Mouse (Mus musculus) stomach, embryonic 15.5 days (tissue): ENCODE results near the gene 4930519P11Rik. TPM values are rescaled to one million over a fixed set of nuclear protein-coding genes. Genes with fewer than 3 reads are reported as not detected.

Experiments
- ATAC-seq: fragments of 200-750 bp; cut with Nextera tagmentation; 2 replicates; pipeline ENCODE4 v1.8.0; 2017; ENCODE audit warnings: low read depth, moderate number of reproducible peaks, moderate TSS enrichment; ENCODE audit not compliant: insufficient read depth, low FRiP score
- H3K27ac ChIP-seq: fragments of 300-500 bp; sonication (generic); 2 replicates; pipeline ENCODE4 v1.5.1; 2015; ENCODE audit warnings: mild to moderate bottlenecking, inconsistent platforms
- H3K27me3 ChIP-seq: fragments of 300-500 bp; sonication (generic); replicated peaks from 2 replicates; pipeline ENCODE4 v1.6.1; 2015; ENCODE audit warnings: inconsistent platforms
- H3K36me3 ChIP-seq: fragments of 300-500 bp; sonication (generic); 2 replicates; pipeline ENCODE4 v1.6.1; 2015; ENCODE audit warnings: inconsistent platforms
- H3K4me1 ChIP-seq: fragments of 300-500 bp; sonication (generic); 2 replicates; pipeline ENCODE4 v1.6.1; 2015; ENCODE audit warnings: inconsistent platforms
- H3K4me2 ChIP-seq: fragments of 300-500 bp; sonication (generic); 2 replicates; pipeline ENCODE4 v1.6.1; 2015; ENCODE audit warnings: mild to moderate bottlenecking, inconsistent platforms
- H3K4me3 ChIP-seq: fragments of 300-500 bp; sonication (generic); replicated peaks from 2 replicates; pipeline ENCODE4 v1.5.1; 2015; ENCODE audit warnings: inconsistent platforms
- H3K9ac ChIP-seq: fragments of 300-500 bp; sonication (generic); 2 replicates; pipeline ENCODE4 v1.6.1; 2015; ENCODE audit warnings: inconsistent platforms
- H3K9me3 ChIP-seq: fragments of 300-500 bp; sonication (generic); 2 replicates; pipeline ENCODE4 v1.6.1; 2016; ENCODE audit warnings: inconsistent platforms
- WGBS: fragments of 180-500 bp; shearing (Covaris S2); methylation state at CpG from one replicate; pipeline ENCODE4 v1.1.7; 2015; 5-methylcytosine and 5-hydroxymethylcytosine counted together
- polyA plus RNA-seq: library from polyadenylated mRNA; unstranded; fragments of >200 nt; fragmentation: Nextera tagmentation; extraction: Ambion mirVana; gene quantifications from 2 replicates; pipeline ENCODE4 v1.2.1, GENCODE M21; 2015

4930519P11Rik gene
- polyA plus RNA-seq, 1 experiment from 2014 or later: 0.78 TPM

- Histone ChIP-seq H3K4me2 (no peak overlapping the region), H3K4me1 (no peaks in the 10 kb centered on the region), H3K9ac (no peak overlapping the region), H3K36me3 (no peaks in the 10 kb centered on the region), H3K27me3 (no peaks in the 10 kb centered on the region), H3K9me3 (no peaks in the 10 kb centered on the region), H3K4me3 (no peak overlapping the region), H3K27ac (no peak overlapping the region)
- 63% methylated on average over 12 of the region's 12 CpGs for WGBS
- no peak for ATAC-seq
Observed at GRCm38 (mm10) chr2:154576876-154577743, 36.1 kb downstream of the 4930519P11Rik start.

- Histone ChIP-seq H3K27ac (no peak overlapping the region), H3K9ac (no peak overlapping the region), H3K27me3 (no peaks in the 10 kb centered on the region), H3K4me3 (no peak overlapping the region), H3K4me2 (no peak overlapping the region), H3K36me3 (no peaks in the 10 kb centered on the region), H3K9me3 (no peaks in the 10 kb centered on the region), H3K4me1 (peaks cover 12% of the 10 kb centered on the region; the same call in 1 of the 2 replicates)
- WGBS: 79% methylated on average over 7 of the region's 7 CpGs
- no peak for ATAC-seq
Observed at GRCm38 (mm10) chr2:154574271-154574670, 39.0 kb downstream of the 4930519P11Rik start.

GRCm38 (mm10) chr2:154572996-154573395 is 40.2 kb downstream of the 4930519P11Rik start:
- Histone ChIP-seq H3K36me3 (no peaks in the 10 kb centered on the region), H3K9ac (no peak overlapping the region), H3K4me2 (no peak overlapping the region), H3K4me1 (peaks cover 21% of the 10 kb centered on the region), H3K9me3 (no peaks in the 10 kb centered on the region), H3K27ac (no peak overlapping the region), H3K4me3 (no peak overlapping the region), H3K27me3 (no peaks in the 10 kb centered on the region)
- no peak for ATAC-seq
- WGBS: 79% methylated on average over 3 of the region's 3 CpGs

- peaks cover 26% of the 10 kb centered on the region for H3K4me1 ChIP-seq
- H3K36me3 ChIP-seq: no peaks in the 10 kb centered on the region
- H3K4me3 ChIP-seq: no peak overlapping the region
- ATAC-seq: no peak
- 54% methylated on average over 8 of the region's 8 CpGs for WGBS
- H3K27ac ChIP-seq: no peak overlapping the region
- H3K9me3 ChIP-seq: no peaks in the 10 kb centered on the region
- no peak overlapping the region for H3K9ac ChIP-seq
- H3K4me2 ChIP-seq: no peak overlapping the region
- H3K27me3 ChIP-seq: no peaks in the 10 kb centered on the region
Observed at GRCm38 (mm10) chr2:154571976-154572375, 41.3 kb downstream of the 4930519P11Rik start.

GRCm38 (mm10) chr2:154571266-154571665 is 42.0 kb downstream of the 4930519P11Rik start:
- Histone ChIP-seq H3K4me1 (peaks cover 31% of the 10 kb centered on the region), H3K4me2 (no peak overlapping the region), H3K9me3 (no peaks in the 10 kb centered on the region), H3K27me3 (no peaks in the 10 kb centered on the region), H3K9ac (no peak overlapping the region), H3K36me3 (no peaks in the 10 kb centered on the region), H3K4me3 (no peak overlapping the region), H3K27ac (0 out of 2 replicates have a peak overlapping the region, but pooled peaks have one; percentile 4)
- WGBS: 72% methylated on average over 4 of the region's 4 CpGs
- ATAC-seq: no peak

- Histone ChIP-seq H3K36me3 (no peaks in the 10 kb centered on the region), H3K4me1 (peaks cover 31% of the 10 kb centered on the region), H3K27me3 (no peaks in the 10 kb centered on the region), H3K9me3 (no peaks in the 10 kb centered on the region), H3K27ac (peak overlapping the region; percentile 80), H3K4me3 (0 out of 2 replicates have a peak overlapping the region, but pooled peaks have one; percentile 89), H3K4me2 (peak overlapping the region; percentile 84), H3K9ac (no peak overlapping the region)
- ATAC-seq: no peak
- WGBS: 62% methylated on average over 4 of the region's 4 CpGs
Observed at GRCm38 (mm10) chr2:154570666-154571065, 42.6 kb downstream of the 4930519P11Rik start.

GRCm38 (mm10) chr2:154569836-154570286 is 43.4 kb downstream of the 4930519P11Rik start, which contains the start of gene E2f1:
Gene E2f1 (minus strand): TSS chr2:154569892.
- WGBS: under 1% methylated on average over 43 of the region's 44 CpGs
- H3K9me3 ChIP-seq: no peaks in the 10 kb centered on the region
- peak within 1 kb of the TSS; percentile 84 for H3K4me2 ChIP-seq
- H3K4me1 ChIP-seq: peaks cover 31% of the 10 kb centered on the region
- ATAC-seq: peak; percentile 97
- no peaks in the 10 kb centered on the region for H3K27me3 ChIP-seq
- peak within 1 kb of the TSS; percentile 89 for H3K4me3 ChIP-seq
- peak within 1 kb of the TSS; percentile 93 for H3K27ac ChIP-seq
- no peaks in the 10 kb centered on the region for H3K36me3 ChIP-seq
- H3K9ac ChIP-seq: peak within 1 kb of the TSS; percentile 45

GRCm38 (mm10) chr2:154569071-154569748 is 44.0 kb downstream of the 4930519P11Rik start:
- peak overlapping the region; percentile 84 for H3K4me2 ChIP-seq
- H3K4me1 ChIP-seq: peaks cover 31% of the 10 kb centered on the region
- H3K4me3 ChIP-seq: peak overlapping the region; percentile 89
- H3K9me3 ChIP-seq: no peaks in the 10 kb centered on the region
- H3K9ac ChIP-seq: peak overlapping the region; percentile 45
- H3K27ac ChIP-seq: peak overlapping the region; percentile 93
- 0 out of 2 replicates have a peak, but pooled peaks cover 1% of the 10 kb centered on the region for H3K36me3 ChIP-seq
- H3K27me3 ChIP-seq: no peaks in the 10 kb centered on the region
- 1% methylated on average over 65 of the region's 70 CpGs for WGBS
- ATAC-seq: peak; percentile 82

GRCm38 (mm10) chr2:154568329-154569070 is 44.7 kb downstream of the 4930519P11Rik start:
- ATAC-seq: no peak
- Histone ChIP-seq H3K27ac (peak overlapping the region; percentile 93), H3K27me3 (no peaks in the 10 kb centered on the region), H3K4me1 (peaks cover 31% of the 10 kb centered on the region), H3K36me3 (peaks cover 8% of the 10 kb centered on the region; the same call in 1 of the 2 replicates), H3K4me3 (peak overlapping the region; percentile 89), H3K4me2 (peak overlapping the region; percentile 84), H3K9me3 (no peaks in the 10 kb centered on the region), H3K9ac (peak overlapping the region; percentile 45)
- WGBS: 10% methylated on average over 10 of the region's 10 CpGs

GRCm38 (mm10) chr2:154567766-154568165 is 45.5 kb downstream of the 4930519P11Rik start:
- WGBS: 52% methylated on average over 2 of the region's 2 CpGs

GRCm38 (mm10) chr2:154566641-154567040 is 46.6 kb downstream of the 4930519P11Rik start:
- Histone ChIP-seq H3K36me3 (peaks cover 16% of the 10 kb centered on the region), H3K9ac (no peak overlapping the region), H3K27ac (no peak overlapping the region), H3K27me3 (no peaks in the 10 kb centered on the region), H3K4me2 (peak overlapping the region; percentile 27), H3K4me1 (peaks cover 29% of the 10 kb centered on the region), H3K9me3 (no peaks in the 10 kb centered on the region), H3K4me3 (no peak overlapping the region)
- WGBS: 32% methylated on average over 8 of the region's 8 CpGs
- ATAC-seq: no peak

More at GRCm38 (mm10) chr2:154567766-154568165, 45.5 kb downstream of the 4930519P11Rik start:
- ATAC-seq: no peak
- no peaks in the 10 kb centered on the region for H3K9me3 ChIP-seq
- peaks cover 31% of the 10 kb centered on the region for H3K4me1 ChIP-seq
- no peak overlapping the region; the same call in 1 of the 2 replicates for H3K9ac ChIP-seq
- H3K36me3 ChIP-seq: peaks cover 14% of the 10 kb centered on the region
- peak overlapping the region; percentile 89 for H3K4me3 ChIP-seq
- peak overlapping the region; percentile 93 for H3K27ac ChIP-seq
- H3K4me2 ChIP-seq: peak overlapping the region; percentile 84
- H3K27me3 ChIP-seq: no peaks in the 10 kb centered on the region
